Mouse (Mus musculus): Measurements from ENCODE around the gene Adamtsl1.

DNA sequence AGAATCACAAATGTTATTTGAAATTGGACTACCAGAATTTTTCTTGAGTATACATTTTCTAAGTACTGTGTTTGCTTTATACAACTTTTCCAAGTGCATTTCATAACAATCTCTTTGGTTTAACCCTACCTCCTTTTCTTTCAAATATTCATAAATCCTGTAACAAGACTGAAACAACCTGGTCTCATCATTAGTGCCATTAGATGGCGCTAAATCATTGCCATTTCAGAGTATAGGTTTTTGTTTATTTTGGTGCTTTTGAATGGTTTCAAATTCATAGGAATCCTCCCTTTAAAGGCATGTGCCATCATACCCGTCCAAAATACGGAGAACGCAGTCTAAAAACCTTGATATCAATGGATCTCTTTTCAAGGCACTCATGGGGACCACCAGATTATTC lies 270.5 kb downstream of the Adamtsl1 start:
- no peak for TF ChIP-seq POLR2A (IDR thresholded peaks at IDR 0.05; ENCODE audit: borderline replicate concordance, control insufficient read depth, low read depth, low read length)
- no peak for TF ChIP-seq CTCF (IDR thresholded peaks at IDR 0.05; ENCODE audit: control insufficient read depth, insufficient read depth, low read length)

Data from bone marrow, adult 2 months (tissue).